Mouse (Mus musculus) liver, embryonic 12.5 days (tissue): ENCODE measurements around the gene Popdc3. TPM values are rescaled to one million over a fixed set of nuclear protein-coding genes. Genes with fewer than 3 reads are reported as not detected.

Source experiments
- ATAC-seq: fragments of 200-750 bp; cut with Nextera tagmentation; 2 replicates; pipeline ENCODE4 v1.8.0; 2017; ENCODE audit warnings: moderate number of reproducible peaks, mild to moderate bottlenecking, moderate library complexity
- H3K27ac ChIP-seq: fragments of 300-500 bp; sonication (generic); 2 replicates; pipeline ENCODE4 v1.5.1; 2016; ENCODE audit warnings: mild to moderate bottlenecking
- H3K27me3 ChIP-seq: fragments of 300-500 bp; sonication (generic); replicated peaks from 2 replicates; pipeline ENCODE4 v1.6.1; 2016; ENCODE audit warnings: mild to moderate bottlenecking, moderate library complexity
- H3K36me3 ChIP-seq: fragments of 300-500 bp; sonication (generic); 2 replicates; pipeline ENCODE4 v1.6.1; 2016; ENCODE audit warnings: mild to moderate bottlenecking, moderate library complexity
- H3K4me1 ChIP-seq: fragments of 300-500 bp; sonication (generic); 2 replicates; pipeline ENCODE4 v1.6.1; 2016
- H3K4me2 ChIP-seq: fragments of 300-500 bp; sonication (generic); 2 replicates; pipeline ENCODE4 v1.6.1; 2016; ENCODE audit warnings: mild to moderate bottlenecking, moderate library complexity
- H3K4me3 ChIP-seq: fragments of 300-500 bp; sonication (generic); 2 replicates; pipeline ENCODE4 v1.5.1; 2016; ENCODE audit warnings: mild to moderate bottlenecking, moderate library complexity
- H3K9ac ChIP-seq: fragments of 300-500 bp; sonication (generic); 2 replicates; pipeline ENCODE4 v1.6.1; 2016; ENCODE audit warnings: mild to moderate bottlenecking, moderate library complexity
- H3K9me3 ChIP-seq: fragments of 300-500 bp; sonication (generic); replicated peaks from 2 replicates; pipeline ENCODE4 v1.6.1; 2016; ENCODE audit warnings: mild to moderate bottlenecking, moderate library complexity
- WGBS: fragments of 180-500 bp; shearing (Covaris S2); methylation state at CpG from one replicate; pipeline ENCODE4 v1.1.7; 2016; ENCODE audit not compliant: insufficient replicate concordance; 5-methylcytosine and 5-hydroxymethylcytosine counted together
- polyA plus RNA-seq: library from polyadenylated mRNA; unstranded; fragments of >200 nt; fragmentation: Nextera tagmentation; extraction: Ambion mirVana; gene quantifications from 2 replicates; pipeline ENCODE4 v1.2.1, GENCODE M21; 2016

The Popdc3 gene
- polyA plus RNA-seq, 1 experiment from 2014 or later: 0.08 TPM

DNA sequence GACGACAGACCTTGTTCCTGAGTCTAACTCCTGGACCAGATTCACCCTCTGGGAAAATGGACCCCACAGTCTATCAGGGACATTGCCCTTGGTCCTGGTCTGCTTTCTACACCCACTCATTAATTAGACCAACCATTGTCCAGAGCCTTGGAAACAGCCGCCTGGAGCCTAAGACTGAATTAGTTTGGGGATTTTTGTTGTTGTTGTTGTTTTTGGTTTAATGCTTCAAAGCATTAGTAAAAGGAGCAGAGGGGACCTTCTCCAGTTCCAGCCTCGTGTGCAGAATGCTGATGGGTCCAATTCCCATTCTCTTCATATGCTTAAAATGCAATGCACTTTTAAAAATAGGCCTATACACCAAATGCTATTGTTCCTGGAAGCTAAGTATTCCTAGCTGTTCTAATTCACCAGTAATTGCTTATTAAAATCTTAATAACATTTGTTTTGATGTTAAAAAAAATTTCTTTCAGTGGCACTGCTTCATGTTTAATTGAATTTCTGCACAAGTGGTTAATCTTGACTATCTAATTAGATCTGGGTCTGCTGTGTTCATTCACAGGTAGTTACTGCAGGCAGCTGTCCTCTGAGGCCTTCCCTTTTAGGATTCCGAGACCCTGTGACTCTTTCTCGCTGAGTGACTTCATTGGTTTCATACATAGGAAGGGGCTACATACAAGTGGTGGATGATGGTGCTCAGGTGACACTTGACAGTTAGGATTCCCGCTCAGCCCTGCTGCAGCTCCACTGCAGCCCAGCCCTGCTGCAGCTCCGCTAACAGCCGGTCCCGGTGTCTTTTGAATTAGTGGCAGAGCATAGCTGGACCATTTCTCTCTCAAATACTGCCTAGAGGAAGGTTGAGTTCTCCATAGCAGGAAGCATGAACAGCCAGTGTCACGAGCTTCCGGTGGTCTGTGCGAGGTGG lies 25.9 kb upstream of the Popdc3 start:
- Histone ChIP-seq H3K4me2 (no peak overlapping the region), H3K4me3 (no peak overlapping the region), H3K27me3 (no peaks in the 10 kb centered on the region), H3K9ac (no peak overlapping the region), H3K27ac (no peak overlapping the region), H3K9me3 (no peaks in the 10 kb centered on the region), H3K36me3 (peaks cover 80% of the 10 kb centered on the region), H3K4me1 (peaks cover 1% of the 10 kb centered on the region)
- ATAC-seq: no peak
- WGBS: 81% methylated on average over 12 of the region's 12 CpGs

GRCm38 (mm10) chr10:45154557-45155060 lies 23.3 kb upstream of the Popdc3 start:
- Histone ChIP-seq H3K4me3 (no peak overlapping the region), H3K27me3 (no peaks in the 10 kb centered on the region), H3K27ac (no peak overlapping the region), H3K9ac (no peak overlapping the region), H3K36me3 (peaks cover 90% of the 10 kb centered on the region), H3K9me3 (no peaks in the 10 kb centered on the region), H3K4me1 (no peaks in the 10 kb centered on the region), H3K4me2 (no peak overlapping the region)
- WGBS: 85% methylated on average over 14 of the region's 14 CpGs
- no peak for ATAC-seq

- Histone ChIP-seq H3K27ac (no peak overlapping the region), H3K4me3 (no peak overlapping the region), H3K4me1 (no peaks in the 10 kb centered on the region), H3K9me3 (no peaks in the 10 kb centered on the region), H3K9ac (no peak overlapping the region), H3K36me3 (no peaks in the 10 kb centered on the region), H3K4me2 (no peak overlapping the region), H3K27me3 (no peaks in the 10 kb centered on the region)
- ATAC-seq: no peak
- WGBS: 78% methylated on average over 8 of the region's 8 CpGs
Observed at GRCm38 (mm10) chr10:45165851-45166250, 12.0 kb upstream of the Popdc3 start.

- Histone ChIP-seq H3K9me3 (no peaks in the 10 kb centered on the region), H3K36me3 (no peaks in the 10 kb centered on the region), H3K4me3 (no peak overlapping the region), H3K4me2 (no peak overlapping the region), H3K9ac (no peak overlapping the region), H3K4me1 (no peaks in the 10 kb centered on the region), H3K27ac (no peak overlapping the region), H3K27me3 (no peaks in the 10 kb centered on the region)
- ATAC-seq: no peak
- WGBS: 68% methylated on average over 8 of the region's 8 CpGs
Observed at GRCm38 (mm10) chr10:45173927-45174326, 4.0 kb upstream of the Popdc3 start.

- 70% methylated on average over 3 of the region's 3 CpGs for WGBS
- Histone ChIP-seq H3K27ac (no peak overlapping the region), H3K9ac (no peak overlapping the region), H3K4me2 (no peak overlapping the region), H3K27me3 (no peaks in the 10 kb centered on the region), H3K4me1 (no peaks in the 10 kb centered on the region), H3K4me3 (no peak overlapping the region), H3K36me3 (no peaks in the 10 kb centered on the region), H3K9me3 (no peaks in the 10 kb centered on the region)
- ATAC-seq: no peak
Observed at GRCm38 (mm10) chr10:45174345-45174744, 3.6 kb upstream of the Popdc3 start.

DNA sequence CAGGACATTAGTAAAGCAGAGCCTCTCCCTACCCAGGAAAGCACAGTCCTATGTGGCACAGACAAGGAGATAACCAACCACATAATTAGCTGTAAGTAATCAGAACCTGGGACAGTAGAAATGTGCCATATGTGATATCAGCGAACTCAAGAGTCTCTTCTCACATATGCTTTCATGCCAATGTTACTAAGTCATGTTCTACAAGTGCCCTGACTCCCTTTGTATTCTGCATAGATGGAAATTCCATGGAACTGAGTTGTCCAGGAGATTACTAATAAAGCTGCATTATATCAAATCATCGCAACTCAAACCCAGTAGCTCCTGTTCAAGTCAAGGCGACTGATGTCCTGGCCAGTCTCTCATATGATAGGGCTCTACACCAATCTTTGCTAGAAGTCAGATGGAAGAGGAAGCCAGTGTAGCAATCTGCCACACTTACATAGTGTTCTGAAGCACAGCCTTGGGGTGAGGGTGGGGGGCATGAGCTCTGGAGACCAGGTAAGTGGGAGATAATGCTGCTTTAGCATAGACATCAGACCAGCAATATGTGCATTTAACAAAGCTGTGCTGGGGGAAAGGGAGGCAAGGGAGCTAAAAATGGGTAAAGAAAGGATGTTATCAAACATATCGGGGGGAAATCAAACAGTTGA lies 2.9 kb downstream of the Popdc3 start:
- Histone ChIP-seq H3K9me3 (no peaks in the 10 kb centered on the region), H3K9ac (no peak overlapping the region), H3K4me3 (no peak overlapping the region), H3K4me1 (no peaks in the 10 kb centered on the region), H3K36me3 (no peaks in the 10 kb centered on the region), H3K27ac (no peak overlapping the region), H3K27me3 (no peaks in the 10 kb centered on the region), H3K4me2 (no peak overlapping the region)
- no peak for ATAC-seq
- 76% methylated on average over 4 of the region's 4 CpGs for WGBS

- WGBS: 72% methylated on average over 3 of the region's 3 CpGs
Observed at GRCm38 (mm10) chr10:45181344-45181743, 3.4 kb downstream of the Popdc3 start.

DNA sequence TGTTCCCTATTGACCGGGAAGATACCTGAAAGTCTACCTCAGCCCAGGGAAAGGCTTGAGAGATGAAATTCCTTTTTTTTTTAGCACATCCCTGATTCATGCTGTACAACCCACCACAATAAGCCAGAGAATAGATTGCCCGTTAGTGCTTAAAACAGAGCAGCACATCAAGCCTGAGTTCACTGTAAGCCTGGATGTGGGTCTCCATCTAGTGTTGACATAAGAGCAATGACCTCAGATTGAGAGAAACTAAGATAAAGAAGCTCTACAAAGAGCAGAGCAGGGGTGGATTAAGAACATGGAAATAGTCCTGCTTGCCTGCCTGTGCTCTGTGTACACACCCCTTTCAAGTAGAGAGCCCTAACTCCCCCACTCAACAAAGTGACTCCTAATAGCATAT lies 7.6 kb downstream of the Popdc3 start:
- Histone ChIP-seq H3K4me3 (no peak overlapping the region), H3K27me3 (no peaks in the 10 kb centered on the region), H3K27ac (no peak overlapping the region), H3K36me3 (no peaks in the 10 kb centered on the region), H3K4me2 (no peak overlapping the region), H3K4me1 (no peaks in the 10 kb centered on the region), H3K9me3 (no peaks in the 10 kb centered on the region), H3K9ac (no peak overlapping the region)
- no peak for ATAC-seq
- 52% methylated on average over 2 of the region's 2 CpGs for WGBS

More at GRCm38 (mm10) chr10:45181344-45181743, 3.4 kb downstream of the Popdc3 start:
- no peak overlapping the region for H3K27ac ChIP-seq
- H3K36me3 ChIP-seq: no peaks in the 10 kb centered on the region
- H3K27me3 ChIP-seq: no peaks in the 10 kb centered on the region
- no peak overlapping the region for H3K4me3 ChIP-seq
- ATAC-seq: no peak
- H3K9me3 ChIP-seq: no peaks in the 10 kb centered on the region
- H3K4me2 ChIP-seq: no peak overlapping the region
- no peak overlapping the region for H3K9ac ChIP-seq
- no peaks in the 10 kb centered on the region for H3K4me1 ChIP-seq

DNA sequence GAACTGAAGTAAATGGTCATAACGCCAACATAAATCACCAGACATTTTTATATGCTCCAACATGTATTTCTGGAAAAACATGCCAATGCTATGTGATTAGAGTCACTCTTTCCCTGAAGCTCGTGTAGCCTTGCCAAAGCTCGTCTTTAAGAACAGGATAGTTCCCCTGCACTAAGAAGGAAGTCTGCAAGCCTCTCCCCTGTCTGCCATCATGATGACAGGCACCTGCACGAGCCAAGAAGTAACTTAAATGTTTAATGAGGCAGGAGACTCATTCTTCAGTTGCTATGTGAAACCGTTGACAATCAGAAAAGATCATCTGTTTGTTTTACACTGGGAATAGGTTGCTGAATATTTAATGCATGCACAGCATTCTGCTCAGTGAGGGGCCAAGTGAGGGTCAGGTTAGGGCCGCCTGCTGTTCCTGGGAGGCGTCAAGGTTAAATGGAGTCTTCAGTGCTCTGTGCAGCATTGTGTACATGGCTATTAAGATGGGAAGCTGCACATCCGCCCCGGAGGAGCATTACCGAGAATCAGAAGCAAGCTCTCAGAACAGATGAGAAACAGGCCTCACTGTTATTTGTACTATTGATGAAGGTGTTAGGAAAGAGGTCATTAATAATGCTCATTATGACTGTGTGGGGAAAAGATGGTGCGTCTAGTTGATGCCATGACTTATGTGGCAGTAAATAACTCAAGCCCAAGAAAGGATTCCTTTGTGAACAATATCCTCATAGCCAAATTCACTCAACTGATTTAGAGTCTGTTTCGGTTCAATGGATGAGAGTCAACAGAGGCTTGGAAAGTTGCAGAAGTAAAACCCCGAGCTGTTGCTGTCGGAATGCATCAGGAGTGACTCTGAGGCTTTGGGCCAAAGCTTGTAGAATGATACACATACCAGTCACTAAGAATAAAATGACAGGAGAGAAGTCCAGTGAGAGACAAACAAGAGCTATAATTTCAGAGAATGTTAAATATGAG lies 15.7 kb downstream of the Popdc3 start:
- H3K4me1 ChIP-seq: no peaks in the 10 kb centered on the region
- 67% methylated on average over 14 of the region's 14 CpGs for WGBS
- H3K36me3 ChIP-seq: no peaks in the 10 kb centered on the region
- no peak overlapping the region for H3K27ac ChIP-seq
- no peak overlapping the region for H3K9ac ChIP-seq
- no peak overlapping the region for H3K4me3 ChIP-seq
- no peaks in the 10 kb centered on the region for H3K27me3 ChIP-seq
- no peak overlapping the region for H3K4me2 ChIP-seq
- no peak for ATAC-seq
- H3K9me3 ChIP-seq: no peaks in the 10 kb centered on the region

DNA sequence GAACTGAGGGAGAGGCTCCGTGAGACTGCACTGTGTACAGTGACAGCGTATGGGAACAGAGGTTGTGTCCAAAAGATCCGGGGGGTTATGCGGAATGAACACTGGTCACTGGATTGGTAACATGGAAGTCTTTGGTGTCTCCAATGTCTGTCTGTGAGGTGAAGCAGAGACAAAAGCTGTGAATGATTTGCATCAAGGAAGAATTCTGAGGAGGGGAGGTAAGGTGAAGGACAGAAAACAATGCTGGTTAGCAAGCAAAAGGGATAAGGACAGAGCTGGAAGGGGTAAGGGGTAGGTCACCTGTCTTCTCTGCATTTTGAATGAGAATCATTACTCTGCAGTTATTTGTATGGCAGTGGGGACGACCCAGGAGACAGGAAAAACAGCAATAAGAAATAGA lies 16.6 kb downstream of the Popdc3 start:
- no peaks in the 10 kb centered on the region for H3K9me3 ChIP-seq
- 63% methylated on average over 5 of the region's 5 CpGs for WGBS
- H3K4me2 ChIP-seq: no peak overlapping the region
- ATAC-seq: no peak
- no peak overlapping the region for H3K4me3 ChIP-seq
- H3K27me3 ChIP-seq: no peaks in the 10 kb centered on the region
- H3K36me3 ChIP-seq: no peaks in the 10 kb centered on the region
- H3K9ac ChIP-seq: no peak overlapping the region
- H3K4me1 ChIP-seq: no peaks in the 10 kb centered on the region
- H3K27ac ChIP-seq: no peak overlapping the region

DNA sequence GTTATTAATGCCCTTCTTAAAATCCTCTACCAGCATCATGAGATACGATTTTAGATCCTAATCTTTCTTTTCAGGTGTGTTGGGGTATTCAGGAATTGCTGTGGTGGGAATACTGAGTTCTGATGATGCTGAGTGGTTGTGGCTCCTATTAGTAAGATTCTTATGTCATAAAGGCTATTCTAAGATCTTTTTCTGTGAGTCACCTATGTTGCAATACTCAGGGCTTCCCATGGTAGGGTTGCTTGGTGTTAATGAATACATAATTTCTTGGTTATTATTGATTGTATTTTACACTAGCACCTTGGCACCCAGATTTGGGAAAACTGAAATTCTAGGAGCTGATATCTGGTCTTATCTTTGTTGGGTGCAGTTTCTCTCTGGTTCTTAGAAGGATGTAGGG lies 26.7 kb downstream of the Popdc3 start:
- H3K4me2 ChIP-seq: no peak overlapping the region
- no peak overlapping the region for H3K4me3 ChIP-seq
- H3K27ac ChIP-seq: no peak overlapping the region
- H3K27me3 ChIP-seq: no peaks in the 10 kb centered on the region
- no peaks in the 10 kb centered on the region for H3K4me1 ChIP-seq
- H3K9me3 ChIP-seq: no peaks in the 10 kb centered on the region
- WGBS: 44% methylated on average over 1 of the region's 1 CpGs
- H3K36me3 ChIP-seq: no peaks in the 10 kb centered on the region
- H3K9ac ChIP-seq: no peak overlapping the region
- no peak for ATAC-seq
